Mouse (Mus musculus) CH12.LX (cell line): ENCODE measurements around the gene Hlf. TPM values are rescaled to one million over a fixed set of nuclear protein-coding genes. Genes with fewer than 3 reads are reported as not detected.

Experiments
- DNase-seq: peaks from one replicate; pipeline ENCODE4 v3.0.0-alpha.2; 2013; ENCODE audit errors: extremely low read depth
- H3K27ac ChIP-seq: 2 replicates; pipeline ENCODE4 v1.5.1; 2012; ENCODE audit warnings: low read depth, mild to moderate bottlenecking, control low read depth, moderate library complexity; ENCODE audit not compliant: insufficient read depth
- H3K27me3 ChIP-seq: replicated peaks from 2 replicates; pipeline ENCODE3; 2012; ENCODE audit warnings: inconsistent platforms
- H3K36me3 ChIP-seq, 2 experiments: replicated peaks in 1 of 2; 2 replicates each; pipeline versions ENCODE3 to v1.6.1; 2012; ENCODE audit warnings: inconsistent platforms in 1 of 2, low read length in 1 of 2, mild to moderate bottlenecking in 1 of 2, mixed read lengths in 1 of 2, moderate library complexity in 1 of 2; ENCODE audit not compliant: control insufficient read depth in 1 of 2, insufficient read depth in 1 of 2
- H3K4me1 ChIP-seq, 2 experiments: 2 replicates each; pipeline ENCODE4 v1.6.1; 2012; ENCODE audit warnings: inconsistent platforms in 1 of 2, moderate library complexity in 1 of 2; ENCODE audit not compliant: insufficient read depth in 2 of 2, control insufficient read depth in 1 of 2
- H3K4me2 ChIP-seq: 2 replicates; pipeline ENCODE4 v1.6.1; 2012; ENCODE audit warnings: low read depth, mild to moderate bottlenecking, control low read depth; ENCODE audit not compliant: poor library complexity, insufficient read depth, severe bottlenecking
- H3K4me3 ChIP-seq, 3 experiments: fragments of 150-350 bp in 1 of 3; sonication (generic) in 1 of 3; replicated peaks in 1 of 3; 2 replicates each; pipeline versions ENCODE3 to v1.5.1; 2011 to 2012; ENCODE audit warnings: low read depth in 2 of 3, low read length in 2 of 3, mild to moderate bottlenecking in 2 of 3, moderate library complexity in 2 of 3, control low read depth in 1 of 3, improper control_type of control experiment in 1 of 3, inconsistent platforms in 1 of 3, mixed read lengths in 1 of 3; ENCODE audit not compliant: poor library complexity in 1 of 3
- H3K79me2 ChIP-seq: replicated peaks from 2 replicates; pipeline ENCODE4 v1.6.1; 2012; ENCODE audit warnings: mild to moderate bottlenecking, moderate library complexity; ENCODE audit not compliant: control insufficient read depth, poor library complexity, insufficient read depth, severe bottlenecking; ENCODE audit errors: extremely low read depth
- H3K9ac ChIP-seq: 2 replicates; pipeline ENCODE4 v1.6.1; 2012; ENCODE audit warnings: low read depth, mild to moderate bottlenecking, control low read depth, moderate library complexity; ENCODE audit not compliant: insufficient read depth
- H3K9me3 ChIP-seq: replicated peaks from 2 replicates; pipeline ENCODE3; 2012; ENCODE audit warnings: low read length, inconsistent platforms, mixed read lengths
- BHLHE40 ChIP-seq: IDR thresholded peaks from 2 replicates; pipeline ENCODE4 v1.6.1; 2011; ENCODE audit warnings: mild to moderate bottlenecking, low read depth, low read length, improper control_type of control experiment
- CHD1 ChIP-seq: IDR thresholded peaks from 2 replicates; pipeline ENCODE4 v1.6.1; 2012; ENCODE audit warnings: low read depth, low read length, improper control_type of control experiment, inconsistent platforms
- CHD2 ChIP-seq: IDR thresholded peaks from 2 replicates; pipeline ENCODE4 v1.6.1; 2011; ENCODE audit warnings: low read length, improper control_type of control experiment
- CTCF ChIP-seq, 2 experiments: IDR thresholded peaks in 1 of 2; conservative IDR thresholded peaks in 1 of 2; 2 replicates each; pipeline ENCODE4 v1.5.1; 2011 to 2012; ENCODE audit warnings: low read depth in 2 of 2, low read length in 2 of 2, improper control_type of control experiment in 1 of 2, inconsistent platforms in 1 of 2, mild to moderate bottlenecking in 1 of 2, moderate library complexity in 1 of 2
- E2F4 ChIP-seq: IDR thresholded peaks from 2 replicates; pipeline ENCODE4 v1.6.1; 2011; ENCODE audit warnings: low read depth, low read length, improper control_type of control experiment; ENCODE audit not compliant: insufficient replicate concordance
- ELF1 ChIP-seq: IDR thresholded peaks from 2 replicates; pipeline ENCODE4 v1.6.1; 2014; ENCODE audit warnings: low read depth, mild to moderate bottlenecking, inconsistent platforms, low read length, improper control_type of control experiment
- ETS1 ChIP-seq: conservative IDR thresholded peaks from 2 replicates; pipeline ENCODE4 v1.6.1; 2012; ENCODE audit warnings: low read depth, mild to moderate bottlenecking, inconsistent platforms, low read length, improper control_type of control experiment, moderate library complexity
- IRF4 ChIP-seq: IDR thresholded peaks from 2 replicates; pipeline ENCODE4 v1.6.1; 2014; ENCODE audit warnings: low read depth, mild to moderate bottlenecking, inconsistent platforms, low read length, improper control_type of control experiment
- JUND ChIP-seq: conservative IDR thresholded peaks from 2 replicates; pipeline ENCODE4 v1.6.1; 2011; ENCODE audit warnings: low read depth, low read length, improper control_type of control experiment
- KAT2A ChIP-seq: IDR thresholded peaks from 2 replicates; pipeline ENCODE4 v1.6.1; 2012; ENCODE audit warnings: low read length, improper control_type of control experiment, inconsistent platforms; ENCODE audit not compliant: insufficient replicate concordance
- MAFK ChIP-seq: IDR thresholded peaks from 2 replicates; pipeline ENCODE4 v1.6.1; 2011; ENCODE audit warnings: low read length, improper control_type of control experiment; ENCODE audit not compliant: insufficient replicate concordance
- MAZ ChIP-seq: IDR thresholded peaks from 2 replicates; pipeline ENCODE4 v1.6.1; 2012; ENCODE audit warnings: low read depth, mild to moderate bottlenecking, inconsistent platforms, low read length, improper control_type of control experiment, moderate library complexity
- MEF2A ChIP-seq: IDR thresholded peaks from 2 replicates; pipeline ENCODE4 v1.6.1; 2014; ENCODE audit warnings: low read depth, mild to moderate bottlenecking, inconsistent platforms, low read length, improper control_type of control experiment, borderline replicate concordance
- MXI1 ChIP-seq: IDR thresholded peaks from 2 replicates; pipeline ENCODE4 v1.6.1; 2011; ENCODE audit warnings: mild to moderate bottlenecking, low read depth, low read length, improper control_type of control experiment
- MYC ChIP-seq: IDR thresholded peaks from 2 replicates; pipeline ENCODE4 v1.6.1; 2011; ENCODE audit warnings: low read depth, mild to moderate bottlenecking, improper control_type of control experiment, low read length
- NELFE ChIP-seq: IDR thresholded peaks from 2 replicates; pipeline ENCODE4 v1.6.1; 2011; ENCODE audit warnings: low read depth, low read length, improper control_type of control experiment
- NRF1 ChIP-seq: IDR thresholded peaks from 2 replicates; pipeline ENCODE4 v1.6.1; 2014; ENCODE audit warnings: low read depth, mild to moderate bottlenecking, inconsistent platforms, low read length, improper control_type of control experiment, moderate library complexity
- PAX5 ChIP-seq: IDR thresholded peaks from 2 replicates; pipeline ENCODE4 v1.6.1; 2012; ENCODE audit warnings: low read length, inconsistent platforms, mixed read lengths
- POLR2A ChIP-seq: IDR thresholded peaks from 2 replicates; pipeline ENCODE4 v1.6.1; 2011; ENCODE audit warnings: low read depth, mild to moderate bottlenecking, improper control_type of control experiment, low read length
- POLR2AphosphoS2 ChIP-seq: IDR thresholded peaks from 2 replicates; pipeline ENCODE4 v1.6.1; 2011; ENCODE audit warnings: low read depth, low read length, improper control_type of control experiment
- RAD21 ChIP-seq: IDR thresholded peaks from 2 replicates; pipeline ENCODE4 v1.6.1; 2011; ENCODE audit warnings: low read depth, mild to moderate bottlenecking, low read length, improper control_type of control experiment, moderate library complexity
- SIN3A ChIP-seq: IDR thresholded peaks from 2 replicates; pipeline ENCODE4 v1.6.1; 2012; ENCODE audit warnings: low read length, improper control_type of control experiment, inconsistent platforms
- TCF12 ChIP-seq: IDR thresholded peaks from 2 replicates; pipeline ENCODE4 v1.6.1; 2014; ENCODE audit warnings: low read depth, mild to moderate bottlenecking, inconsistent platforms, low read length, improper control_type of control experiment
- UBTF ChIP-seq: IDR thresholded peaks from 2 replicates; pipeline ENCODE4 v1.6.1; 2012; ENCODE audit warnings: low read depth, mild to moderate bottlenecking, inconsistent platforms, low read length, improper control_type of control experiment, moderate library complexity
- USF1 ChIP-seq: IDR thresholded peaks from 2 replicates; pipeline ENCODE4 v1.6.1; 2014; ENCODE audit warnings: low read depth, mild to moderate bottlenecking, inconsistent platforms, low read length, improper control_type of control experiment
- USF2 ChIP-seq: conservative IDR thresholded peaks from 2 replicates; pipeline ENCODE4 v1.6.1; 2011; ENCODE audit warnings: low read depth, low read length, improper control_type of control experiment
- ZMIZ1 ChIP-seq: IDR thresholded peaks from 2 replicates; pipeline ENCODE4 v1.6.1; 2012; ENCODE audit warnings: low read depth, mild to moderate bottlenecking, inconsistent platforms, low read length, improper control_type of control experiment
- ZNF384 ChIP-seq: IDR thresholded peaks from 2 replicates; pipeline ENCODE4 v1.6.1; 2012; ENCODE audit warnings: low read depth, low read length, improper control_type of control experiment, inconsistent platforms
- dilution Hi-C: fragments of 300-500 bp; cut with MboI; formaldehyde crosslinking; loops from 2 replicates; pipeline ENCODE4 v1.14.3; 2020; ENCODE audit warnings: low sequenced_read_pairs; ENCODE audit not compliant: extremely low pct_unique_long_range_greater_than_20kb, extremely low pct_ligation_motif_present
- in situ Hi-C: fragments of 300-500 bp; cut with MboI; formaldehyde crosslinking; loops from 3 replicates; pipeline ENCODE4 v1.14.3; 2019; ENCODE audit warnings: low sequenced_read_pairs, low pct_ligation_motif_present, low pct_unique_long_range_greater_than_20kb, mixed read lengths
- polyA plus RNA-seq: library from polyadenylated mRNA; unstranded; fragments of >175 nt; gene quantifications from 2 replicates; pipeline ENCODE4 v1.2.1, GENCODE M21; 2012; ENCODE audit warnings: low read depth; ENCODE audit not compliant: insufficient read length
- total RNA-seq, 2 experiments: library from RNA; depleted of rRNA; stranded (reverse); fragments of 300-350 nt in 1 of 2; fragments of >200 nt in 1 of 2; gene quantifications; 2 replicates each; pipeline ENCODE4 v1.2.3; 2012 to 2014

The Hlf gene
- total and polyA plus RNA-seq, 3 experiments: 0.08 to 0.36 TPM; not detected in 1

- Histone ChIP-seq H3K27me3 (no peaks in the 10 kb centered on the region), H3K9me3 (no peaks in the 10 kb centered on the region), H3K4me1 (no peaks in the 10 kb centered on the region), H3K27ac (no peak overlapping the region), H3K79me2 (no peaks in the 10 kb centered on the region), H3K9ac (no peak overlapping the region), H3K4me2 (no peak overlapping the region), H3K4me3 (no peak overlapping the region), H3K36me3 (no peaks in the 10 kb centered on the region)
- in situ Hi-C loops (no loop called here), dilution Hi-C loops (no loop called here)
- no peak for DNase-seq
- TF ChIP-seq IRF4 (no peak), PAX5 (no peak), MXI1 (no peak), JUND (no peak), ZNF384 (no peak), UBTF (no peak), POLR2A (no peak), MAFK (no peak), NELFE (no peak), TCF12 (no peak), ETS1 (no peak), MEF2A (no peak), MAZ (no peak), SIN3A (no peak), E2F4 (no peak), BHLHE40 (no peak), CHD2 (no peak), MYC (no peak)
- TF ChIP-seq, all 38 proteins: peak for 0
Observed at GRCm38 (mm10) chr11:90389174-90389901, 1.4 kb downstream of the Hlf start.

DNA sequence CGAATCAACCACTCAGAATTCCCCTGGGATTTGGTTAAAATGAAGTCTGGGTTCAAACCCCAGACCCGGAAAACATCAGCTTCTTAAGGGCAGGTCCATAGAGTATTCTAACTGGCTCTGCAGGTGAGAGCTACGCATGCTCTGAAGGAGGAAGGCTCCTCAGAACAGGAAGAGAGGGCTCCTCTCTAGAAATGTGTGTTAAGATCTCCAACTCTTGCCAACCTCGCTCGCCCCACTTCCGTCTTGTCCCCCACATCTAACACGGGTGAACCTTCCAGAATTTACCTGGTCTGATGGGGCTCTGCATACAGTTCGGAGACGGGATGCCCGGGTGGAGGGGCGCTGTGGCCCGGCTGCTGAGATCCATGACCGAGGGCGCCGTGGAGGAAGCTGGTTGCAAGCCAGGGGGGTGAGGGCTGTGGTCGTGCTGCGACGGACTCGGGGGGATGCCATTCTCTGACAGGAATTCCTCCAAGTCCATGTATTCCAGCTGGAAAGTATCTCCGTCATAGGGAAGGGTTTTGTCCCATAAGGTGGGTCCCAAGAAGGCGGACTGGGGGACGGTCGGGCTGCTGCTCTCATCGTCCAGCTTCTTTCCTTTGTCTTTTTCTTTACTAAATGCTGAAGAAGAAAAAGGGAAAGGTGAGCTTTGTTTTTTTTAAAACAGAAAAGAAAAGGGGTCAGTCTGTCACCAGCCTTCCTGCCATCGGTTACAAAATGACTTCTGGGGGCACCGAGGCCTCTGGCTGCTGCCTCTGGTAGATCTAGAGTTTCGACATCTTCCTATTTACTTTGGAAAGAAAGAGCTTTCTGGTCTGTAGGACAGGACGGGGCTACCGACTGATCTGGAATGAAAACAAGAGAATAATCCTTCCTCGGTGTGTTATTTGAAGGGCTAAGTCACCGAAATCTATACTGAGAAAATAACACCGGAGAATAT is 2.9 kb downstream of the Hlf start:
- H3K4me3 ChIP-seq: no peak overlapping the region
- H3K4me1 ChIP-seq: no peaks in the 10 kb centered on the region
- no peak for DNase-seq
- no peak overlapping the region for H3K9ac ChIP-seq
- no peaks in the 10 kb centered on the region for H3K9me3 ChIP-seq
- peak overlapping the region; percentile 12; the same call in 1 of the 2 replicates for H3K4me2 ChIP-seq
- no peak overlapping the region for H3K27ac ChIP-seq
- no peaks in the 10 kb centered on the region for H3K27me3 ChIP-seq
- dilution Hi-C loops (no loop called here), in situ Hi-C loops (no loop called here)
- H3K79me2 ChIP-seq: no peaks in the 10 kb centered on the region
- H3K36me3 ChIP-seq: no peaks in the 10 kb centered on the region
- no peak for TF ChIP-seq NRF1
- no peak for TF ChIP-seq RAD21
- TF ChIP-seq ZMIZ1: no peak
- no peak for TF ChIP-seq CHD1
- no peak for TF ChIP-seq BHLHE40
- TF ChIP-seq JUND: no peak
- no peak for TF ChIP-seq KAT2A
- TF ChIP-seq USF2: no peak
- TF ChIP-seq UBTF: no peak
- TF ChIP-seq ELF1: no peak
- no peak for TF ChIP-seq POLR2AphosphoS2
- TF ChIP-seq IRF4: no peak
- no peak for TF ChIP-seq PAX5
- no peak for TF ChIP-seq USF1
- TF ChIP-seq CTCF (conservative IDR thresholded peaks at IDR 0.05 in 1 of 2, IDR thresholded peaks at IDR 0.05 in 1 of 2; ENCODE audit: low read depth in 2 of 2, low read length in 2 of 2): no peak
